Mouse (Mus musculus): ENCODE results near the gene 4930449I24Rik.
"Not testable (repeated sequence)": the region's sequence is repeated elsewhere in the genome, so short reads cannot be mapped to it uniquely, and the experiment has no call there.

GRCm38 (mm10) chr5:146481665-146482064 is 20.5 kb upstream of the 4930449I24Rik start, which contains the start of gene Gm6408:
- TF ChIP-seq CTCF (IDR thresholded peaks at IDR 0.05; ENCODE audit: low read depth, low read length); POLR2A (IDR thresholded peaks at IDR 0.05; ENCODE audit: extremely low read depth, insufficient read depth, low read length): not testable (repeated sequence)

All from liver, adult 2 months (tissue).